Comparison of ENCODE assay signal across 28 mouse cellular contexts in genomic region chr7:27059333-27059732, GRCm38 (mm10). TPM values are rescaled to one million over a fixed set of nuclear protein-coding genes. Genes with fewer than 3 reads are reported as not detected.
"Had no signal": no experiment of that assay in that cellular context is flagged by ENCODE, and none has a peak within 500 bp of the region (broad histone marks: within the 10 kb centered on the region; RNA-seq: fewer than 3 reads in every experiment).

No protein-coding gene starts in this region.

RNA-seq across cellular contexts. Expression of gene Cyp2a12, which starts 30.5 kb away (rescaled TPM):
- total RNA-seq: common myeloid progenitor, adult 5-6 weeks; forebrain, postnatal 0 days; gastrocnemius, postnatal 14 days; gastrocnemius, postnatal 25 days; gastrocnemius, postnatal 36 days; granulocyte monocyte progenitor cell, adult 5-6 weeks; heart, adult 18-20 months; heart, adult 2 months; heart, adult 8-10 months had no signal
- polyA plus RNA-seq: cortical plate, adult 2 months; embryonic facial prominence, embryonic 10.5 days; embryonic facial prominence, embryonic 11.5 days; embryonic facial prominence, embryonic 12.5 days; embryonic facial prominence, embryonic 13.5 days; embryonic facial prominence, embryonic 14.5 days; embryonic facial prominence, embryonic 15.5 days; erythroblast, embryonic 14.5 days; forebrain, embryonic 10.5 days; forebrain, embryonic 11.5 days; forebrain, embryonic 12.5 days; forebrain, embryonic 13.5 days; forebrain, embryonic 14.5 days; forebrain, embryonic 15.5 days; forebrain, embryonic 16.5 days; forebrain, postnatal 0 days; frontal cortex, adult 2 months; gonadal fat pad, adult 2 months; heart, adult 2 months; heart, embryonic 10.5 days; heart, embryonic 11.5 days had no signal
